Mouse (Mus musculus): ENCODE measurements around the gene Gba. TPM values are rescaled to one million over a fixed set of nuclear protein-coding genes. Genes with fewer than 3 reads are reported as not detected.

Gba gene
- total RNA-seq, 2 experiments from 2014 or later, result 39.7 to 50.5 TPM

Other genes with a start within 250 kb of the Gba start
- gene Rusc1, start 109.6 kb upstream of the Gba start, total RNA-seq (2014; fragmentation: Nextera tagmentation), result 34.0 and 34.2 TPM in 2 replicates
- 11.4 and 19.3 TPM in 2 replicates for gene Rusc1, start 109.6 kb upstream of the Gba start, total RNA-seq (2017)
- not detected in 2 replicates for gene Gm43738, start 101.8 kb upstream of the Gba start, total RNA-seq (2014; fragmentation: Nextera tagmentation)
- not detected in 2 replicates for gene Gm43738, start 101.8 kb upstream of the Gba start, total RNA-seq (2017)
- gene Fdps, start 101.0 kb upstream of the Gba start, total RNA-seq (2014; fragmentation: Nextera tagmentation), result 161 and 178 TPM in 2 replicates
- 198 and 245 TPM in 2 replicates for gene Fdps, start 101.0 kb upstream of the Gba start, total RNA-seq (2017)
- 0.32 TPM in 1 of 2 replicates, not detected in the other for gene Pklr, start 66.8 kb upstream of the Gba start, total RNA-seq (2014; fragmentation: Nextera tagmentation)
- 0.26 and 0.43 TPM in 2 replicates for gene Pklr, start 66.8 kb upstream of the Gba start, total RNA-seq (2017)
- 0.77 TPM in 1 of 2 replicates, not detected in the other for gene Hcn3, start 42.7 kb upstream of the Gba start, total RNA-seq (2014; fragmentation: Nextera tagmentation)
- 0.56 and 0.82 TPM in 2 replicates for gene Hcn3, start 42.7 kb upstream of the Gba start, total RNA-seq (2017)
- gene Clk2, start 38.1 kb upstream of the Gba start, total RNA-seq (2014; fragmentation: Nextera tagmentation), result 74.6 and 80.2 TPM in 2 replicates
- 51.8 and 67.1 TPM in 2 replicates for gene Clk2, start 38.1 kb upstream of the Gba start, total RNA-seq (2017)
- gene Scamp3, start 25.5 kb upstream of the Gba start, total RNA-seq (2014; fragmentation: Nextera tagmentation), result 59.6 and 99.0 TPM in 2 replicates
- gene Scamp3, start 25.5 kb upstream of the Gba start, total RNA-seq (2017), result 32.9 and 37.2 TPM in 2 replicates
- 23.9 and 27.2 TPM in 2 replicates for gene Fam189b, start 19.8 kb upstream of the Gba start, total RNA-seq (2014; fragmentation: Nextera tagmentation)
- gene Fam189b, start 19.8 kb upstream of the Gba start, total RNA-seq (2017), result 2.5 and 2.9 TPM in 2 replicates
- not detected in 2 replicates for gene Thbs3, start 12.3 kb downstream of the Gba start, total RNA-seq (2014; fragmentation: Nextera tagmentation)
- gene Thbs3, start 12.3 kb downstream of the Gba start, total RNA-seq (2017), result 0.13 TPM in 1 of 2 replicates, not detected in the other
- 78.6 and 102 TPM in 2 replicates for gene Mtx1, start 24.2 kb downstream of the Gba start, total RNA-seq (2014; fragmentation: Nextera tagmentation)
- 76.4 and 114 TPM in 2 replicates for gene Mtx1, start 24.2 kb downstream of the Gba start, total RNA-seq (2017)
- not detected in 2 replicates for gene Muc1, start 26.1 kb downstream of the Gba start, total RNA-seq (2014; fragmentation: Nextera tagmentation)
- 0.04 TPM in 1 of 2 replicates, not detected in the other for gene Muc1, start 26.1 kb downstream of the Gba start, total RNA-seq (2017)
- gene Krtcap2, start 43.0 kb downstream of the Gba start, total RNA-seq (2014; fragmentation: Nextera tagmentation), result 312 and 315 TPM in 2 replicates
- 376 and 384 TPM in 2 replicates for gene Krtcap2, start 43.0 kb downstream of the Gba start, total RNA-seq (2017)
- 3.7 and 6.0 TPM in 2 replicates for gene Trim46, start 43.4 kb downstream of the Gba start, total RNA-seq (2014; fragmentation: Nextera tagmentation)
- 0.52 and 2.8 TPM in 2 replicates for gene Trim46, start 43.4 kb downstream of the Gba start, total RNA-seq (2017)
- gene Dpm3, start 56.4 kb downstream of the Gba start, total RNA-seq (2014; fragmentation: Nextera tagmentation), result 31.2 and 122 TPM in 2 replicates
- gene Dpm3, start 56.4 kb downstream of the Gba start, total RNA-seq (2017), result 86.0 and 91.7 TPM in 2 replicates
- gene Slc50a1, start 67.6 kb downstream of the Gba start, total RNA-seq (2014; fragmentation: Nextera tagmentation), result 55.0 and 80.7 TPM in 2 replicates
- gene Slc50a1, start 67.6 kb downstream of the Gba start, total RNA-seq (2017), result 62.0 and 65.0 TPM in 2 replicates
- not detected in 2 replicates for gene Efna1, start 78.2 kb downstream of the Gba start, total RNA-seq (2014; fragmentation: Nextera tagmentation)
- not detected in 2 replicates for gene Efna1, start 78.2 kb downstream of the Gba start, total RNA-seq (2017)
- not detected in 2 replicates for gene Efna3, start 120.0 kb downstream of the Gba start, total RNA-seq (2014; fragmentation: Nextera tagmentation)
- gene Efna3, start 120.0 kb downstream of the Gba start, total RNA-seq (2017), result not detected in 2 replicates
- 0.66 and 2.1 TPM in 2 replicates for gene Efna4, start 135.1 kb downstream of the Gba start, total RNA-seq (2014; fragmentation: Nextera tagmentation)
- not detected in 2 replicates for gene Efna4, start 135.1 kb downstream of the Gba start, total RNA-seq (2017)
- gene Adam15, start 147.1 kb downstream of the Gba start, total RNA-seq (2014; fragmentation: Nextera tagmentation), result 42.7 and 80.7 TPM in 2 replicates
- 34.8 and 44.8 TPM in 2 replicates for gene Adam15, start 147.1 kb downstream of the Gba start, total RNA-seq (2017)
- not detected in 2 replicates for gene Dcst2, start 159.0 kb downstream of the Gba start, total RNA-seq (2014; fragmentation: Nextera tagmentation)
- not detected in 2 replicates for gene Dcst2, start 159.0 kb downstream of the Gba start, total RNA-seq (2017)
- not detected in 2 replicates for gene Dcst1, start 162.3 kb downstream of the Gba start, total RNA-seq (2014; fragmentation: Nextera tagmentation)
- gene Dcst1, start 162.3 kb downstream of the Gba start, total RNA-seq (2017), result not detected in 2 replicates
- 8.5 and 18.6 TPM in 2 replicates for gene Zbtb7b, start 191.8 kb downstream of the Gba start, total RNA-seq (2014; fragmentation: Nextera tagmentation)
- 7.5 and 14.0 TPM in 2 replicates for gene Zbtb7b, start 191.8 kb downstream of the Gba start, total RNA-seq (2017)
- gene Lenep, start 199.9 kb downstream of the Gba start, total RNA-seq (2014; fragmentation: Nextera tagmentation), result 0.64 and 2.1 TPM in 2 replicates
- not detected in 2 replicates for gene Lenep, start 199.9 kb downstream of the Gba start, total RNA-seq (2017)
- 27.5 and 41.7 TPM in 2 replicates for gene Flad1, start 208.9 kb downstream of the Gba start, total RNA-seq (2014; fragmentation: Nextera tagmentation)
- 15.3 and 16.2 TPM in 2 replicates for gene Flad1, start 208.9 kb downstream of the Gba start, total RNA-seq (2017)
- 178 and 260 TPM in 2 replicates for gene Cks1b, start 215.5 kb downstream of the Gba start, total RNA-seq (2014; fragmentation: Nextera tagmentation)
- 194 and 212 TPM in 2 replicates for gene Cks1b, start 215.5 kb downstream of the Gba start, total RNA-seq (2017)
- gene Shc1, start 215.5 kb downstream of the Gba start, total RNA-seq (2014; fragmentation: Nextera tagmentation), result 51.2 and 75.8 TPM in 2 replicates
- 37.7 and 49.1 TPM in 2 replicates for gene Shc1, start 215.5 kb downstream of the Gba start, total RNA-seq (2017)
- gene Pygo2, start 227.3 kb downstream of the Gba start, total RNA-seq (2014; fragmentation: Nextera tagmentation), result 18.9 and 35.2 TPM in 2 replicates
- gene Pygo2, start 227.3 kb downstream of the Gba start, total RNA-seq (2017), result 8.8 and 8.9 TPM in 2 replicates
- gene Pbxip1, start 233.8 kb downstream of the Gba start, total RNA-seq (2014; fragmentation: Nextera tagmentation), result 9.7 TPM in 2 replicates
- 7.8 and 12.2 TPM in 2 replicates for gene Pbxip1, start 233.8 kb downstream of the Gba start, total RNA-seq (2017)

Data from granulocyte monocyte progenitor cell, adult 5-6 weeks (primary cell).